Mouse (Mus musculus) brain, embryonic 14.5 days (tissue): ENCODE data around the gene Lemd2.

Experiments used
- CTCF ChIP-seq: fragments of 200-500 bp; IDR thresholded peaks from 2 replicates; pipeline ENCODE4 v1.5.1; 2012; ENCODE audit warnings: inconsistent platforms, mild to moderate bottlenecking, moderate library complexity, borderline replicate concordance; ENCODE audit not compliant: insufficient read depth, insufficient read length; ENCODE audit errors: extremely low read depth
- POLR2A ChIP-seq: fragments of 200-500 bp; IDR thresholded peaks from 2 replicates; pipeline ENCODE4 v1.6.1; 2012; ENCODE audit warnings: mild to moderate bottlenecking, inconsistent platforms, borderline replicate concordance; ENCODE audit not compliant: poor library complexity, insufficient read depth, insufficient read length, severe bottlenecking; ENCODE audit errors: extremely low read depth

DNA sequence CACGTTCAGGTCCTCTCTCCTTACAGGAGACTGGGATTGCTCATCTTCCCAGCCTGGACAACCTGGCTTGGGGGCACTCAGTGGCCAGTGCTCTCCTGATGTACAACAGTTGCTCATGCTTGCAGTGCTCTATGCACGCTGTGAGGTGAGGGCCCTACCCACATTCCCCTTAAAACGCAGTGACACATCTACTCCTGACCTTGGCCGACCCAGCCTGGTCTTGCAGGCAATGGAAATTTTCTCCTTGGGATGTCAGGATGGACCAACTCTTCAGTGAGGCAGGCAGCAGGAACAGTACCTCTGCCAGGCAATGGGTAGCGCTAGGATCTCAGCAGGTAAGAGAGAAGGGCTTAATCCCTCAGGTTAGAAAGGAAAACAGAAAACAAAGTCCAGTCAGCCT is 17.2 kb downstream of the Lemd2 start:
- TF ChIP-seq POLR2A (no peak), CTCF (no peak)
